Mouse (Mus musculus) ES-E14 (cell line): Measurements from ENCODE around the gene Cnga4.

ENCODE experiments used
- CHD2 ChIP-seq: IDR thresholded peaks from 2 replicates; pipeline ENCODE4 v1.6.1; 2014; ENCODE audit warnings: mild to moderate bottlenecking, low read depth, low read length, inconsistent platforms
- HCFC1 ChIP-seq: IDR thresholded peaks from 2 replicates; pipeline ENCODE4 v1.6.1; 2012; ENCODE audit warnings: low read length, inconsistent platforms, borderline replicate concordance; ENCODE audit not compliant: insufficient read depth
- MAFK ChIP-seq: IDR thresholded peaks from 2 replicates; pipeline ENCODE4 v1.6.1; 2014; ENCODE audit warnings: mild to moderate bottlenecking, low read depth, low read length, inconsistent platforms; ENCODE audit not compliant: insufficient read depth
- ZC3H11A ChIP-seq: IDR thresholded peaks from 2 replicates; pipeline ENCODE4 v1.6.1; 2012; ENCODE audit warnings: low read depth, mild to moderate bottlenecking, inconsistent platforms, low read length, borderline replicate concordance
- ZNF384 ChIP-seq: IDR thresholded peaks from 2 replicates; pipeline ENCODE4 v1.6.1; 2012; ENCODE audit warnings: low read depth, low read length, inconsistent platforms

- TF ChIP-seq CHD2 (no peak), ZC3H11A (no peak), ZNF384 (no peak), HCFC1 (no peak), MAFK (no peak)
Observed at GRCm38 (mm10) chr7:105373509-105373908, 30.9 kb upstream of the Cnga4 start.
